Mouse (Mus musculus): ENCODE measurements around the gene Sugp1. TPM values are rescaled to one million over a fixed set of nuclear protein-coding genes. Genes with fewer than 3 reads are reported as not detected.
A peak's percentile ranks its signal among the peaks of the same experiment; 100 is the strongest.

The Sugp1 gene
- polyA plus RNA-seq, 1 experiment from 2014 or later: 39.5 TPM

- H3K4me2 ChIP-seq (ENCODE audit: low read depth): no peak overlapping the region
- H3K4me1 ChIP-seq (ENCODE audit: control insufficient read depth, insufficient read depth, low read length): no peaks in the 10 kb centered on the region
- H3K9ac ChIP-seq (ENCODE audit: low read length): no peak overlapping the region
- H3K27ac ChIP-seq (ENCODE audit: low read depth, low read length): no peak overlapping the region
- no peak for DNase-seq (ENCODE audit: low spot score)
- ATAC-seq (ENCODE audit: insufficient read depth, low FRiP score, low TSS enrichment): no peak
- H3K4me3 ChIP-seq (ENCODE audit: low read depth, low read length): no peak overlapping the region
- H3K9me3 ChIP-seq (ENCODE audit: control insufficient read depth, low read length): no peaks in the 10 kb centered on the region
- peaks cover 19% of the 10 kb centered on the region for H3K36me3 ChIP-seq (ENCODE audit: control insufficient read depth, insufficient read depth, low read length)
- 71% methylated on average over 2 of the region's 2 CpGs for WGBS
- no peaks in the 10 kb centered on the region for H3K27me3 ChIP-seq (ENCODE audit: control insufficient read depth, insufficient read depth, low read length)
Observed at GRCm38 (mm10) chr8:70071836-70072440, 29.3 kb downstream of the Sugp1 start.

- 13% methylated on average over 14 of the region's 27 CpGs for WGBS
- ATAC-seq (ENCODE audit: insufficient read depth, low FRiP score, low TSS enrichment) (no peak; the same call in 1 of the 2 replicates), DNase-seq (ENCODE audit: low spot score) (no peak)
- no peak within 1 kb of the TSS for H3K4me2 ChIP-seq (ENCODE audit: low read depth)
- peaks cover 19% of the 10 kb centered on the region for H3K36me3 ChIP-seq (ENCODE audit: control insufficient read depth, insufficient read depth, low read length)
- H3K9ac ChIP-seq (ENCODE audit: low read length): no peak within 1 kb of the TSS
- no peak within 1 kb of the TSS for H3K4me3 ChIP-seq (ENCODE audit: low read depth, low read length)
- H3K27me3 ChIP-seq (ENCODE audit: control insufficient read depth, insufficient read depth, low read length): no peaks in the 10 kb centered on the region
- no peaks in the 10 kb centered on the region for H3K4me1 ChIP-seq (ENCODE audit: control insufficient read depth, insufficient read depth, low read length)
- H3K27ac ChIP-seq (ENCODE audit: low read depth, low read length): no peak within 1 kb of the TSS
- no peaks in the 10 kb centered on the region for H3K9me3 ChIP-seq (ENCODE audit: control insufficient read depth, low read length)
Observed at GRCm38 (mm10) chr8:70072441-70073069, 29.9 kb downstream of the Sugp1 start, which contains the start of gene Tm6sf2. Gene Tm6sf2, plus strand, starts transcription at chr8:70072924.

GRCm38 (mm10) chr8:70073120-70073519 lies 30.5 kb downstream of the Sugp1 start:
- Histone ChIP-seq H3K9ac (ENCODE audit: low read length) (no peak overlapping the region), H3K4me1 (ENCODE audit: control insufficient read depth, insufficient read depth, low read length) (no peaks in the 10 kb centered on the region), H3K4me3 (ENCODE audit: low read depth, low read length) (no peak overlapping the region), H3K27ac (ENCODE audit: low read depth, low read length) (no peak overlapping the region), H3K9me3 (ENCODE audit: control insufficient read depth, low read length) (no peaks in the 10 kb centered on the region), H3K4me2 (ENCODE audit: low read depth) (no peak overlapping the region), H3K36me3 (ENCODE audit: control insufficient read depth, insufficient read depth, low read length) (peaks cover 15% of the 10 kb centered on the region), H3K27me3 (ENCODE audit: control insufficient read depth, insufficient read depth, low read length) (no peaks in the 10 kb centered on the region)
- 63% methylated on average over 8 of the region's 8 CpGs for WGBS
- DNase-seq (ENCODE audit: low spot score) (no peak), ATAC-seq (ENCODE audit: insufficient read depth, low FRiP score, low TSS enrichment) (no peak)

- DNase-seq (ENCODE audit: low spot score) (no peak), ATAC-seq (ENCODE audit: insufficient read depth, low FRiP score, low TSS enrichment) (no peak)
- Histone ChIP-seq H3K4me3 (ENCODE audit: low read depth, low read length) (no peak overlapping the region), H3K27ac (ENCODE audit: low read depth, low read length) (no peak overlapping the region), H3K36me3 (ENCODE audit: control insufficient read depth, insufficient read depth, low read length) (peaks cover 12% of the 10 kb centered on the region), H3K27me3 (ENCODE audit: control insufficient read depth, insufficient read depth, low read length) (no peaks in the 10 kb centered on the region), H3K9me3 (ENCODE audit: control insufficient read depth, low read length) (no peaks in the 10 kb centered on the region), H3K4me2 (ENCODE audit: low read depth) (no peak overlapping the region), H3K4me1 (ENCODE audit: control insufficient read depth, insufficient read depth, low read length) (no peaks in the 10 kb centered on the region), H3K9ac (ENCODE audit: low read length) (no peak overlapping the region)
- whole genome bisulfite sequencing: 95% methylated on average over 1 of the region's 1 CpGs
Observed at GRCm38 (mm10) chr8:70073682-70074081, 31.1 kb downstream of the Sugp1 start.

- ATAC-seq (ENCODE audit: insufficient read depth, low FRiP score, low TSS enrichment): no peak
- no peaks in the 10 kb centered on the region for H3K36me3 ChIP-seq (ENCODE audit: control insufficient read depth, insufficient read depth, low read length)
- no peak overlapping the region for H3K27ac ChIP-seq (ENCODE audit: low read depth, low read length)
- H3K27me3 ChIP-seq (ENCODE audit: control insufficient read depth, insufficient read depth, low read length): peaks cover 45% of the 10 kb centered on the region
- no peaks in the 10 kb centered on the region for H3K9me3 ChIP-seq (ENCODE audit: control insufficient read depth, low read length)
- no peak overlapping the region for H3K9ac ChIP-seq (ENCODE audit: low read length)
- WGBS: 83% methylated on average over 2 of the region's 2 CpGs
- no peak for DNase-seq (ENCODE audit: low spot score)
- H3K4me1 ChIP-seq (ENCODE audit: control insufficient read depth, insufficient read depth, low read length): peaks cover 9% of the 10 kb centered on the region
- no peak overlapping the region for H3K4me2 ChIP-seq (ENCODE audit: low read depth)
- no peak overlapping the region for H3K4me3 ChIP-seq (ENCODE audit: low read depth, low read length)
Observed at GRCm38 (mm10) chr8:70081976-70082375, 39.4 kb downstream of the Sugp1 start.

- no peaks in the 10 kb centered on the region for H3K9me3 ChIP-seq (ENCODE audit: control insufficient read depth, low read length)
- 0% methylated on average over 26 of the region's 26 CpGs for WGBS
- H3K4me3 ChIP-seq (ENCODE audit: low read depth, low read length): peak within 1 kb of the TSS; percentile 35
- ATAC-seq (ENCODE audit: insufficient read depth, low FRiP score, low TSS enrichment) (no peak), DNase-seq (ENCODE audit: low spot score) (peak; percentile 79)
- peaks cover 58% of the 10 kb centered on the region for H3K27me3 ChIP-seq (ENCODE audit: control insufficient read depth, insufficient read depth, low read length)
- peak within 1 kb of the TSS; percentile 18; the same call in 1 of the 2 replicates for H3K9ac ChIP-seq (ENCODE audit: low read length)
- no peak within 1 kb of the TSS for H3K27ac ChIP-seq (ENCODE audit: low read depth, low read length)
- H3K4me2 ChIP-seq (ENCODE audit: low read depth): peak within 1 kb of the TSS; percentile 62
- H3K4me1 ChIP-seq (ENCODE audit: control insufficient read depth, insufficient read depth, low read length): peaks cover 13% of the 10 kb centered on the region
- H3K36me3 ChIP-seq (ENCODE audit: control insufficient read depth, insufficient read depth, low read length): no peaks in the 10 kb centered on the region
Observed at GRCm38 (mm10) chr8:70083285-70083684, 40.7 kb downstream of the Sugp1 start, which contains the start of gene Hapln4. Gene Hapln4, plus strand, starts transcription at chr8:70083457.

- H3K4me2 ChIP-seq (ENCODE audit: low read depth): peak overlapping the region; percentile 62
- no peaks in the 10 kb centered on the region for H3K9me3 ChIP-seq (ENCODE audit: control insufficient read depth, low read length)
- H3K9ac ChIP-seq (ENCODE audit: low read length): peak overlapping the region; percentile 18; the same call in 1 of the 2 replicates
- WGBS: under 1% methylated on average over 71 of the region's 71 CpGs
- DNase-seq (ENCODE audit: low spot score): peak; percentile 47
- H3K4me1 ChIP-seq (ENCODE audit: control insufficient read depth, insufficient read depth, low read length): peaks cover 14% of the 10 kb centered on the region
- ATAC-seq (ENCODE audit: insufficient read depth, low FRiP score, low TSS enrichment): peak; percentile 15; the same call in 1 of the 2 replicates
- H3K36me3 ChIP-seq (ENCODE audit: control insufficient read depth, insufficient read depth, low read length): no peaks in the 10 kb centered on the region
- no peak overlapping the region for H3K27ac ChIP-seq (ENCODE audit: low read depth, low read length)
- peak overlapping the region; percentile 35 for H3K4me3 ChIP-seq (ENCODE audit: low read depth, low read length)
- peaks cover 69% of the 10 kb centered on the region for H3K27me3 ChIP-seq (ENCODE audit: control insufficient read depth, insufficient read depth, low read length)
Observed at GRCm38 (mm10) chr8:70084191-70085065, 41.8 kb downstream of the Sugp1 start.

- no peaks in the 10 kb centered on the region for H3K9me3 ChIP-seq (ENCODE audit: control insufficient read depth, low read length)
- no peak overlapping the region for H3K27ac ChIP-seq (ENCODE audit: low read depth, low read length)
- no peak overlapping the region for H3K4me2 ChIP-seq (ENCODE audit: low read depth)
- peaks cover 16% of the 10 kb centered on the region for H3K4me1 ChIP-seq (ENCODE audit: control insufficient read depth, insufficient read depth, low read length)
- DNase-seq (ENCODE audit: low spot score) (no peak), ATAC-seq (ENCODE audit: insufficient read depth, low FRiP score, low TSS enrichment) (no peak)
- WGBS: 45% methylated on average over 1 of the region's 1 CpGs
- H3K36me3 ChIP-seq (ENCODE audit: control insufficient read depth, insufficient read depth, low read length): no peaks in the 10 kb centered on the region
- H3K4me3 ChIP-seq (ENCODE audit: low read depth, low read length): no peak overlapping the region
- peaks cover 71% of the 10 kb centered on the region for H3K27me3 ChIP-seq (ENCODE audit: control insufficient read depth, insufficient read depth, low read length)
- no peak overlapping the region for H3K9ac ChIP-seq (ENCODE audit: low read length)
Observed at GRCm38 (mm10) chr8:70086151-70086550, 43.5 kb downstream of the Sugp1 start.

Measured in neural tube, embryonic 11.5 days (tissue).